9 mouse cellular contexts compared by ENCODE assay signal in the genomic region with DNA sequence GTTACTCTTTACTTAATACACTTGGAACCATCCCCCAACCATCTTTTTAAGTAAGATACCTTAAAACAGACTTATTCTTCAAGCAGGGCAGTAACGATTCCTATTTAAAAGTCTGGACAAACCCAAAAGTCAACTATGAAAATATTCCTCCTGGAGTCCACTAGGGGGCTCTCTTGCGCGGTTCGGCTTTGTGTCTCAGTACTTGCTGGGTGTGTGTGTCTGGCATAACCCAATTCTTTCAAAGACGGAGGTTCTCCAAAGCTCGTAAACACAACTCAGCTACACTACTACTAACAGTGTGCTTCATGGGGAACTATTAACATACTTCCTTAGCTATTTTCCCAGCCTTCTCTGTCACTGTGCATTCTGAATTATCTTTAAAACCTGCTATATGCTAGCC.
A peak's percentile ranks its signal among the peaks of the same experiment; 100 is the strongest.
DNase-seq lines count a peak whose midpoint lies in the region; ATAC-seq and TF ChIP-seq lines count a peak whose summit lies in the region.
"Had no signal": no experiment of that assay in that cellular context is flagged by ENCODE, and none has a peak within 500 bp of the region (broad histone marks: within the 10 kb centered on the region; RNA-seq: fewer than 3 reads in every experiment).

No protein-coding gene starts in this region.

- DNase-seq in heart, adult 2 months, result peak; percentile 48
- DNase-seq in adipocyte (ENCODE audit: low spot score), result peak; percentile 82
- peak; percentile 47 for DNase-seq in embryo, embryonic 10 days (ENCODE audit: low spot score)
- peak; percentile 41 for DNase-seq in heart, adult 8-10 months (ENCODE audit: low spot score)
- DNase-seq in large intestine, adult 2 months (ENCODE audit: low read depth, low spot score), result peak; percentile 48
- DNase-seq in lung, postnatal 14 days, result peak; percentile 62
- DNase-seq: liver, embryonic 13.5 days had no signal

- H3K4me1 ChIP-seq in heart, adult 2 months (ENCODE audit: control insufficient read depth, insufficient read depth, low read length), result no peaks in the 10 kb centered on the region
- no peaks in the 10 kb centered on the region for H3K4me1 ChIP-seq in heart, embryonic 11.5 days (ENCODE audit: control insufficient read depth, insufficient read depth, low read length)
- H3K4me1 ChIP-seq in small intestine, adult 2 months (ENCODE audit: control insufficient read depth, insufficient read depth, insufficient read length, low read length), result peaks cover 2% of the 10 kb centered on the region; the same call in 1 of the 2 replicates
- H3K4me1 ChIP-seq: liver, embryonic 13.5 days had no signal

- 16% methylated on average over 6 of the region's 6 CpGs for WGBS in heart, adult 2 months
- 28% methylated on average over 6 of the region's 6 CpGs for WGBS in heart, embryonic 11.5 days (ENCODE audit: insufficient replicate concordance)
- 3% methylated on average over 6 of the region's 6 CpGs for WGBS in large intestine, adult 2 months
- WGBS in small intestine, adult 2 months, result 7% methylated on average over 6 of the region's 6 CpGs

- no peaks in the 10 kb centered on the region for H3K27me3 ChIP-seq in heart, adult 2 months (ENCODE audit: control insufficient read depth, insufficient read depth, low read length)
- no peaks in the 10 kb centered on the region for H3K27me3 ChIP-seq in heart, embryonic 11.5 days (ENCODE audit: control insufficient read depth, insufficient read depth, low read length)
- no peaks in the 10 kb centered on the region for H3K27me3 ChIP-seq in small intestine, adult 2 months (ENCODE audit: control insufficient read depth, insufficient read depth, low read length)
- H3K27me3 ChIP-seq: liver, embryonic 13.5 days had no signal

- H3K36me3 ChIP-seq in heart, adult 2 months (ENCODE audit: control insufficient read depth, insufficient read depth, low read length), result no peaks in the 10 kb centered on the region; the same call in 1 of the 2 replicates
- H3K36me3 ChIP-seq in heart, embryonic 11.5 days (ENCODE audit: control insufficient read depth, insufficient read depth, low read length), result peaks cover 4% of the 10 kb centered on the region; the same call in 1 of the 2 replicates
- no peaks in the 10 kb centered on the region for H3K36me3 ChIP-seq in small intestine, adult 2 months (ENCODE audit: control insufficient read depth, insufficient read depth, low read length)
- H3K36me3 ChIP-seq: liver, embryonic 13.5 days had no signal

- no peaks in the 10 kb centered on the region for H3K79me2 ChIP-seq in heart, adult 2 months (replicated peaks; ENCODE audit: control insufficient read depth, insufficient read depth, low read length)

- TF ChIP-seq EP300 in heart, adult 2 months (IDR thresholded peaks at IDR 0.05; ENCODE audit: insufficient read depth, low read depth, low read length), result no peak

- H3K27ac ChIP-seq in heart, adult 2 months, result no peak overlapping the region
- no peak overlapping the region for H3K27ac ChIP-seq in heart, embryonic 11.5 days (ENCODE audit: low read depth, low read length)
- H3K27ac ChIP-seq in small intestine, adult 2 months (ENCODE audit: insufficient read depth, low read depth, low read length), result no peak overlapping the region
- H3K27ac ChIP-seq: liver, embryonic 13.5 days had no signal

- no peaks in the 10 kb centered on the region for H3K9me3 ChIP-seq in heart, embryonic 11.5 days (replicated peaks; ENCODE audit: control insufficient read depth, low read length)
- H3K9me3 ChIP-seq: liver, embryonic 13.5 days had no signal

- no peak overlapping the region for H3K9ac ChIP-seq in heart, adult 2 months (ENCODE audit: low read depth, low read length)
- H3K9ac ChIP-seq in heart, embryonic 11.5 days (ENCODE audit: low read depth, low read length), result no peak overlapping the region
- H3K9ac ChIP-seq: liver, embryonic 13.5 days had no signal

- H3K4me3 ChIP-seq in heart, adult 2 months, result no peak overlapping the region
- no peak overlapping the region for H3K4me3 ChIP-seq in heart, embryonic 11.5 days (ENCODE audit: low read depth, low read length)
- no peak overlapping the region for H3K4me3 ChIP-seq in small intestine, adult 2 months (ENCODE audit: low read depth, low read length)
- H3K4me3 ChIP-seq: liver, embryonic 13.5 days had no signal

- H3K4me2 ChIP-seq in heart, embryonic 11.5 days, result no peak overlapping the region
- H3K4me2 ChIP-seq: liver, embryonic 13.5 days had no signal

- no peak for TF ChIP-seq POLR2A in heart, adult 2 months (IDR thresholded peaks at IDR 0.05; ENCODE audit: insufficient read depth, low read depth, low read length)
- no peak for TF ChIP-seq POLR2A in small intestine, adult 2 months (IDR thresholded peaks at IDR 0.05; ENCODE audit: low read depth, low read length)

- no peak for ATAC-seq in heart, embryonic 11.5 days (replicated peaks; ENCODE audit: insufficient number of reproducible peaks, low FRiP score, low TSS enrichment)

- TF ChIP-seq CTCF in heart, adult 2 months (IDR thresholded peaks at IDR 0.05), result peak; percentile 87
- TF ChIP-seq CTCF in small intestine, adult 2 months (IDR thresholded peaks at IDR 0.05; ENCODE audit: extremely low read depth, insufficient read length, insufficient replicate concordance, low read depth, low read length), result peak; percentile 66; the same call in 1 of the 2 replicates

- intact Hi-C loops in heart, adult 2 months (cut with DNase I), result loop anchor here (5.0 kb wide), 1 partner anchor 192 kb away; a partner anchor contains a TSS
